Mouse (Mus musculus) gastrocnemius, postnatal 10 days (tissue): ENCODE data around the gene Dcun1d2. TPM values are rescaled to one million over a fixed set of nuclear protein-coding genes. Genes with fewer than 3 reads are reported as not detected.
"Not testable (repeated sequence)": the region's sequence is repeated elsewhere in the genome, so short reads cannot be mapped to it uniquely, and the experiment has no call there.

ENCODE experiments used
- DNase-seq: peaks from one replicate; pipeline ENCODE4 v3.0.0; 2021; ENCODE audit warnings: mixed read lengths
- long read RNA-seq, 2 experiments: library from polyadenylated mRNA; stranded (forward); transcript quantifications; one replicate each; pipeline ENCODE4 v2.0.0; 2021
- total RNA-seq, 2 experiments: library from RNA; stranded (reverse); gene quantifications; 2 replicates each; pipeline ENCODE4 v1.2.3; 2021

Gene Dcun1d2
- total RNA-seq = 10 to 100 TPM; 38.5 to 41.6 TPM
- long read RNA-seq, experiment 1, transcript Dcun1d2-204 (5 exons, 2,853 nt) = minor isoform, 6 of 87 reads
- long read RNA-seq, experiment 1, transcript Dcun1d2-201 (7 exons, 2,748 nt) = major isoform, 52 of 87 reads
- long read RNA-seq, experiment 1, partial matches to known transcripts = 6 of 87 reads
- long read RNA-seq, experiment 1, other reads (novel, unspliced or antisense) = 12 of 87 reads
- long read RNA-seq, experiment 2, transcript Dcun1d2-201 (7 exons, 2,748 nt) = major isoform, 53 of 77 reads
- long read RNA-seq, experiment 2, partial matches to known transcripts = 15 of 77 reads
- long read RNA-seq, experiment 2, other reads (novel, unspliced or antisense) = 3 of 77 reads

- DNase-seq = peak; percentile 98
Measured at GRCm38 (mm10) chr8:13287692-13288623, at the start of gene Dcun1d2, which contains the start of gene Tmco3. Gene Dcun1d2, minus strand, starts transcription at chr8:13288131. Gene Tmco3, plus strand, starts transcription at chr8:13288190.

DNA sequence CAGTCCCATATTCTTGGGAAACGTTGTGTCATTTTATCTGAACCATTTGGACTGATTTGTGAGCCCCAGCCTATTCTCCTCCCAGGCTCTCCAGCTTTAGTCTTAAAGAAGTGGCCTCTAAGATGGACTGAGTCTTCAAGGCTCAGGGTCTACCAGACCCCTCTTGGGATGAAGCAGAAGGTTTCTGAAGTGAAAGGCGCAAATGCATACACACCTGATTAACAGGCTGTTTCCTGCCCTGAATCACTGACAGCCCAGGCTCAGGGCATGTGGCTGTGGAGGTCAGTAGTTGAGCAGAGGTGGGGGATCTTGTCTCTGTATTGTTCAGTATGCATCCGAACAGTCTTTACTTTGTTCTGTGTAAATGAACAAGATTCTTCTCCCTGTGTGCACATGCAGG is 49.7 kb upstream of the Dcun1d2 start:
- no peak for DNase-seq

DNA sequence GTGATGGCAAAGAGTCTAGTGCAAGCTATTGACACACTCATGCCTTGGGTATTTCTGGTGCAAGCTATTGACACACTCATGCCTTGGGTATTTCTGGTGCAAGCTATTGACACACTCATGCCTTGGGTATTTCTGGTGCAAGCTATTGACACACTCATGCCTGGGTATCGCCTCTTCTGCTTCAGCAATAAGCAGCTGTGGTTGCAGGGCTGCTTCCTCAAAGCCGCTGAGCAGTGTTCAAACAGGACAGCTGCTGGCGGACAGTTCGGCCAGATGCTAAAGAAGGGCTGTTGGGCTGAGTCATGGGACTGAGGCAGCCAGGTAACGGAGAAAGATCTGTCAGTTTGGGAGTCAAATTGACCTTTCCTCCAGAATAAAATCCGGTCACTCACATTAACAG is 49.3 kb upstream of the Dcun1d2 start:
- DNase-seq = not testable (repeated sequence)

- no peak for DNase-seq
Measured at GRCm38 (mm10) chr8:13334671-13335070, 46.7 kb upstream of the Dcun1d2 start.

- DNase-seq = no peak
Measured at GRCm38 (mm10) chr8:13326598-13326997, 38.7 kb upstream of the Dcun1d2 start.

DNA sequence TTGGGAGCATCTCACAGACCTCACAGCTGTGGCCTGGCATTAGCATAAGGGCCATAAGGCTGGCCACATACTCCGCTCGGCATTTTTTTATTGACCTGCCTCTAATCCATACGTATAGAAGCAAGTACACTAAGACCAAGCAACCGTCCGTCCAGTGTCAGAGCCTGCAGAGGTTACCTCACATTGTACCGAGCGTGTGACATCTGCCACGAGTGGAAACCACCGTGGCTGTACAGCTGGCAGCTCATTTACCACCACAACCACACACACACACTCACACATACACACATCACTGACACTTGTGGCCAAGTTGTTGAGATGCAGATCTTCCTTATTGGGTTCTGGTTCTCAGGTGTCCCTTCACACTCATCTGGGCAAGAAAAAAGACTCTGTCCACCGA is 28.7 kb upstream of the Dcun1d2 start:
- DNase-seq = no peak

DNA sequence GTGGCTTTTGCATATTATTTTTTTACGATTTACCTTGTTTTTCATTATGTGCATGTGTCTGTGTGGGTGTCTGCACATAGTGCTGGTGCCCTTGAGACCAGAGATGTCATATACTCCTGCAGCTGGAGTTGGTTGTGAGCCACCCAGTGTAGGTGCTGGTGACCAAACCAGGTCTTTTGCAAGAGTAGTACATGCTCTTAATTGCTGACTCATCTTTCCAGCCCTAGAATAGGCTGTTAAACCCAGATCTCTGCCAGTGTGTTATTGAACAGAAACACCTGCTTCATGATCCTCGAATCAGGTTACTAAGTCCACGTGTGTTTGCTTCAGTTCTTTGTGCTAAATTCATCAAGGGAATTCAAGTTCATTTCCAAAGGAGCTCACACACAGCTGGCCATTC is 27.0 kb upstream of the Dcun1d2 start:
- no peak for DNase-seq

GRCm38 (mm10) chr8:13306916-13307315 is 19.0 kb upstream of the Dcun1d2 start:
- DNase-seq = no peak

DNA sequence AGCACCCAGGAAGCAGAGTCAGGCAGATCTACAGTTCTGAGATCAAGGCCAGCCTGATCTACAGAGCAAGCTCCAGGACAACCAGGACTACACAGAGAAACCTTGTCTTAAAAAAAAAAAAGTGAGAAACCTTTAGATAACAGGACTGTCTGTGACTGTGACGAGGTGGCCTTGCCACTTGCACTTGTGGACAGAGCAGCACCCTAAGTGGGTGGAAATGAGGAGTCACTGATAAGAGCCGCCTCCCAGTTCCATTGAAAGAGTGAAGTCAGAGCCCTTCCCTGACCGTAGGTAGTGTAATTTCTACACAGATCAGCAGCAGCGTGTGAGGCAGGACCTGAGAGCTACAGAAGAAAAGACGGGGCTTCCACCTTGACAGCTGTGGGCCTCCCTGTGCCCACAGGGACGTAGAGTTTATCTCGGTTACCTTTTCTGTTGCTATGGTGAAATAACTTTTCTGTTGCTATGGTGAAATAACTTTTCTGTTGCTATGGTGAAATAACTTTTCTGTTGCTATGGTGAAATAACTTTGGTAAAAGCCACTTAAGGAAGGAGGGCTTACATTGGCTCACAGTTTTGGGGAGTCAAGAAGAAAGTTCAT is 18.5 kb upstream of the Dcun1d2 start:
- DNase-seq = no peak

GRCm38 (mm10) chr8:13305884-13306283 is 18.0 kb upstream of the Dcun1d2 start:
- DNase-seq = no peak

DNA sequence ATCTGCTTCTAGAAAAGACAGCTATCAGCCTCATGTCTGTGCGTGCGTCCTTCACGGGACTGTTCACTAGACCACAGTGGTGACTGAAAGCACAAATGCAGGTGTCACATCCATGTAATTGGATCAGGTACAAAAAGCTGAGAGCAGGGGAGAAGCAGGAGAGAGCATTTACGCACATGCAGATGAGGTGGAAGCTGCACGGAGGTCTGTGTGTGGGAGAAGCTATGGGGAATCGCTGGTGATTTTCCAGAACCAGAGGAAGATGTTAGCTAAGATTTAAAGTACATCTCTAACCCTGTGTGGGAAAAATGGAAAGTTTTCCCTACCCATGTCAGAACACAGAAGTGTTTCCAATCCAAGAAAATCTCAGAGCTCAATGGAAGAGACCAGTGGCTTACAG is 17.5 kb upstream of the Dcun1d2 start:
- no peak for DNase-seq

DNA sequence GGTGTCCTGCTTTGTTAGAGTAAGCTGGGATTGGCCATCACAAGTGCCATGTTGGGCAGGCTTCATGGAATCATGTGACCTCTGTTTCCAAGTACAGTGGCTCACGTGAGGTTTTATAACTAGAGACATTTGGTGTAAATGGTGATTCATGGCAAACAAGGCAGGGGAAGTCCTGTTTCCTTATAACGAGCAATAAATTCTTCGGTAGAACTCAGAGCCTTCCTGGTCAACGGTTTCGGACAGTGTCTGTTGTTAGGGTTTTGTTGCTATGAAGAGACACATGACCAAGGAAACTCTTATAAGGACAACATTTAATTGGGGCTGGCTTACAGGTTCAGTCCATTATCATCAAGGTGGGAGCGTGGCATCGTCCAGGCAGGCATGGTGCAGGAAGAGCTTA is 13.1 kb upstream of the Dcun1d2 start:
- no peak for DNase-seq

DNA sequence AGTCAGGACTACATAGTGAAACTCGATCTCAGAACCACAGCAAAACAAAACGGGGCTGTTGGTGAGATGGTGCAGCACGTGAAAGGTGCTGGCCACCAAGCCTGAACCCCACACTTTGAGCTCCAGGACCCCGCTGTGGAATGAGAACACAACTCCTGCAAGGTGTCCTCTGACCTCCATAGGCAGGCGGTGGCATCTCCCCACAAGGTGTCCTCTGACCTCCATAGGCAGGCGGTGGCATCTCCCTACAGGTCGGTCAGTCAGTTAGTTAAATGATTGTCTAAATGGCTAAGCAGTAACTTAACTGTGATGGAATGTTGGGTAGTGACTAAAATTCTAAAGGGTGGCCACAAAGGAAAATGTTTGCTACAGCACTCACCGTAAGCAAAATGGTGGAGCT is 11.6 kb upstream of the Dcun1d2 start:
- DNase-seq = no peak

- DNase-seq = no peak
Measured at GRCm38 (mm10) chr8:13293677-13294470, 5.9 kb upstream of the Dcun1d2 start.

GRCm38 (mm10) chr8:13292364-13292763 is 4.4 kb upstream of the Dcun1d2 start:
- peak; percentile 74 for DNase-seq

DNA sequence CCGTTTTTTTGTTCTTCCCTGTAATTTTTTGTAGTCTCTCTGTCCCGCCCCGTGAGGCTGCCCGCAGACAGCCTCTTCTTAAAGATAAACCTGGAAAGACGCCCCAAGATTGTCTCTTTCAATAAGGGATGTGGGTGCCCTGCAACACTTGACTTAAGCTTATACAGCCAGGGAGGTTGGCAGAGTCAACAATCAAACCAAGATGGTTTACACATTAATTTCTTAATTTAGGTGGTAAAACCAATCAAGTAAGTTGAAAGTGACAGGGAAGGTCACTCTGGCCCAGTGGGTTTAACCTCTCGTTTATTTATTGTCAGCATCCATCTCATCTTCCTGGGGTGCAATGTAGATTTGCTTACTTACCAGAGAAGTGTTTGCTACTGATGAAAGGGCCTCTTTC is 715 bp upstream of the Dcun1d2 start:
- no peak for DNase-seq

DNA sequence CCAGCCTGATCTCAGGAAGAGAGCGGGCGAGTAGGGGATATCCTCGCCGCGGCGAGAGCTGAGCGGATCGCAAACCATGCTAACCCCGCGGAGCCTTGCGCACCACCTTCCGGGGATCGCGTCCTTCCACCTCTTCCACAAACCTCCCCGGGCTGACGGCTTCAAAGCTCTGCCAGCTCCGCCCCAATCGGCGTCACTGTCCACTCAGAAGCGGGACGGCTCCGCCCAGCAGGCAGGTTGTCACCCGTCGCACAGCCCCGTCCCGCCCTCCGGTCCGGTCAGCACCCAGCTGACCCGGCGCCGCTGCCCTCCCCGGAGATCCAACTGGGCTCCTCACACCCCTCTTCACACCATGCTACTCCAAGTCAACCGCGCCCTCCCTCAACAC is 633 bp downstream of the Dcun1d2 start:
- DNase-seq = peak; percentile 82

GRCm38 (mm10) chr8:13283200-13283599 is 4.7 kb downstream of the Dcun1d2 start:
- DNase-seq = no peak

- no peak for DNase-seq
Measured at GRCm38 (mm10) chr8:13276941-13277447, 10.9 kb downstream of the Dcun1d2 start.

- no peak for DNase-seq
Measured at GRCm38 (mm10) chr8:13272834-13273233, 15.1 kb downstream of the Dcun1d2 start.

- DNase-seq = no peak
Measured at GRCm38 (mm10) chr8:13267566-13267965, 20.4 kb downstream of the Dcun1d2 start.

DNA sequence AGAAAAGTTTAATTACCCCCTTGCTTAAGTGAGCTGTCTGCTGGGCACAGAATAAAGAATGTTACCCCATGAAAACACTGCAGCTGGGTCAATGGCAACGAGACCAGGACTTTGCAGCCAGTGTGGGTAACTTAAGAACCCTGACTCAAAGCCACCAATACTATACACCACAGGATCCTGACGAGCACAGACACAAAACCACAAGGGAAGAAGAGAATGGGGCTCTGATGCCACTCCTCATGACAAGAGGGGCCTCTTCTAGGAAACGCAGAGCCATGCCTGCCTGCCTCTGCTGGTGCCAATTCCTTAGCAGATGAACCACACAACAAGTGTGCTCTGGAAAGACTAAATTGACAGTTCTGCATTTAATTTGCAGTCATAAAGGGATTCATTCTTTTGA is 24.6 kb downstream of the Dcun1d2 start:
- DNase-seq = no peak
